Mouse (Mus musculus) olfactory bulb, adult 2 months (tissue): ENCODE data around the gene Tmem256. TPM values are rescaled to one million over a fixed set of nuclear protein-coding genes. Genes with fewer than 3 reads are reported as not detected.

Source experiments
- H3K27ac ChIP-seq: fragments of 200-500 bp; 2 replicates; pipeline ENCODE4 v1.5.1; 2012; ENCODE audit warnings: low read depth, low read length; ENCODE audit not compliant: insufficient read depth
- H3K4me1 ChIP-seq: fragments of 200-500 bp; 2 replicates; pipeline ENCODE4 v1.6.1; 2012; ENCODE audit warnings: low read length; ENCODE audit not compliant: control insufficient read depth, insufficient read depth
- H3K4me3 ChIP-seq: fragments of 200-500 bp; 2 replicates; pipeline ENCODE4 v1.5.1; 2012; ENCODE audit warnings: mild to moderate bottlenecking, low read depth, low read length, moderate library complexity; ENCODE audit not compliant: insufficient read depth
- CTCF ChIP-seq: fragments of 200-500 bp; IDR thresholded peaks from 2 replicates; pipeline ENCODE4 v1.5.1; 2012; ENCODE audit warnings: low read depth, mild to moderate bottlenecking, low read length, moderate library complexity; ENCODE audit not compliant: insufficient read depth
- POLR2A ChIP-seq: fragments of 200-500 bp; IDR thresholded peaks from 2 replicates; pipeline ENCODE4 v1.6.1; 2012; ENCODE audit warnings: mild to moderate bottlenecking, low read depth, low read length, moderate library complexity; ENCODE audit not compliant: insufficient read depth
- WGBS: fragments of 180-500 bp; shearing (Covaris S2); methylation state at CpG from one replicate; pipeline ENCODE4 v1.1.7; 2018; 5-methylcytosine and 5-hydroxymethylcytosine counted together
- polyA plus RNA-seq: library from polyadenylated mRNA; stranded (reverse); fragments of >200 nt; gene quantifications from 2 replicates; pipeline ENCODE4 v1.2.4, GENCODE M21; 2012; ENCODE audit warnings: low replicate concordance; ENCODE audit not compliant: missing spikeins, insufficient read depth, insufficient read length

The Tmem256 gene
- polyA plus RNA-seq, 1 experiment: not detected

- Histone ChIP-seq H3K4me3 (no peak overlapping the region), H3K4me1 (no peaks in the 10 kb centered on the region), H3K27ac (no peak overlapping the region)
- no peak for TF ChIP-seq POLR2A
- TF ChIP-seq CTCF: no peak
- 31% methylated on average over 8 of the region's 8 CpGs for WGBS
Observed at GRCm38 (mm10) chr11:69864138-69864860, 26.0 kb downstream of the Tmem256 start.

DNA sequence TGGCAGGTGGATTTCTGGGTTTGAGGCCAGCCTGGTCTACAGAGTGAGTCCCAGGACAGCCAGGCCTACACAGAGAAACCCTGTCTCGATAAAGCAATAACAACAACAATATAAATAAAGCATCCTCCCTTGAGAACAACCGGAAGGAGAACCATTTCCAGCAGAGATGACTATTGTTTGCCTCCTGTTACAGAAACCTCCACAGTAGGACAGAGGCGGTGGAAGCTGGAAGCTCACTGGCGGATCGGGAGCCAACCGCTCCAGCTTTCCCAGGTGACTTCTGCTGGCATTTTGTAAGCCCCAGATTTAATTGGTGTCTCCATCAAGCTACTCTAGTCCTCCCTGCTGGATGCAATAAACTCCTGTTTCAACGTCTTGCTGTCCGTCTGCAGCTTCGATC is 27.2 kb downstream of the Tmem256 start:
- Histone ChIP-seq H3K4me3 (no peak overlapping the region), H3K27ac (no peak overlapping the region), H3K4me1 (no peaks in the 10 kb centered on the region)
- 81% methylated on average over 9 of the region's 9 CpGs for WGBS
- TF ChIP-seq CTCF (no peak), POLR2A (no peak)

DNA sequence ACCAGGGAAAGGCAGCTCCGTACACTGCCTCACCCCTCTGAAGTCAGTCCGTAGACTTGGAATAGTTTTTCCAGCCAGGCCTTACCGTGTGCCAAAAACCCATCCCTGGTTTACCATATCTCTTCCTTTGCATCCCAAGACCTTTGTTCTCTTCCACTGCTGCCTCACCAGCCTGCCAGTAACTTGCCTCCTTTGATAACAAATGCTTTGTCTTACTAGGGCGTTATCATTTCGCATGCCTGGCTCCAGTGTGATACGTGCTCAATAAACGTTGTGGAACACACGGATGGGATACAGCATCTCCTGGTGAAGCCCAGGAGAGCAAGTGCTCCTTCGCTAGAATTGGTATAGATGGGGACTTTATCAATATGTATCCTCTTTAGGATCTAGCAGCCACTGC is 29.0 kb downstream of the Tmem256 start:
- 72% methylated on average over 9 of the region's 9 CpGs for WGBS
- Histone ChIP-seq H3K4me1 (no peaks in the 10 kb centered on the region), H3K4me3 (no peak overlapping the region), H3K27ac (no peak overlapping the region)
- no peak for TF ChIP-seq CTCF
- TF ChIP-seq POLR2A: no peak

- 95% methylated on average over 2 of the region's 2 CpGs for WGBS
- H3K27ac ChIP-seq: no peak overlapping the region
- TF ChIP-seq CTCF (no peak), POLR2A (no peak)
- H3K4me3 ChIP-seq: no peak overlapping the region
- H3K4me1 ChIP-seq: no peaks in the 10 kb centered on the region
Observed at GRCm38 (mm10) chr11:69870289-69871069, 32.2 kb downstream of the Tmem256 start.

- 91% methylated on average over 7 of the region's 7 CpGs for WGBS
- H3K4me1 ChIP-seq: peaks cover 2% of the 10 kb centered on the region; the same call in 1 of the 2 replicates
- no peak overlapping the region for H3K27ac ChIP-seq
- no peak for TF ChIP-seq CTCF
- no peak for TF ChIP-seq POLR2A
- no peak overlapping the region for H3K4me3 ChIP-seq
Observed at GRCm38 (mm10) chr11:69871822-69872221, 33.5 kb downstream of the Tmem256 start.

- no peak overlapping the region for H3K27ac ChIP-seq
- 66% methylated on average over 4 of the region's 4 CpGs for WGBS
- TF ChIP-seq CTCF (no peak), POLR2A (no peak)
- H3K4me3 ChIP-seq: no peak overlapping the region
- peaks cover 5% of the 10 kb centered on the region; the same call in 1 of the 2 replicates for H3K4me1 ChIP-seq
Observed at GRCm38 (mm10) chr11:69872451-69872850, 34.1 kb downstream of the Tmem256 start.

- peaks cover 18% of the 10 kb centered on the region for H3K4me1 ChIP-seq
- H3K4me3 ChIP-seq: no peak overlapping the region
- no peak for TF ChIP-seq POLR2A
- TF ChIP-seq CTCF: no peak
- H3K27ac ChIP-seq: no peak overlapping the region
- WGBS: 58% methylated on average over 7 of the region's 7 CpGs
Observed at GRCm38 (mm10) chr11:69876186-69876585, 37.9 kb downstream of the Tmem256 start.

GRCm38 (mm10) chr11:69876867-69877266 is 38.6 kb downstream of the Tmem256 start:
- no peak overlapping the region for H3K27ac ChIP-seq
- 1% methylated on average over 12 of the region's 12 CpGs for WGBS
- no peak overlapping the region for H3K4me3 ChIP-seq
- peak; percentile 76 for TF ChIP-seq CTCF
- TF ChIP-seq POLR2A: no peak
- peaks cover 22% of the 10 kb centered on the region for H3K4me1 ChIP-seq

DNA sequence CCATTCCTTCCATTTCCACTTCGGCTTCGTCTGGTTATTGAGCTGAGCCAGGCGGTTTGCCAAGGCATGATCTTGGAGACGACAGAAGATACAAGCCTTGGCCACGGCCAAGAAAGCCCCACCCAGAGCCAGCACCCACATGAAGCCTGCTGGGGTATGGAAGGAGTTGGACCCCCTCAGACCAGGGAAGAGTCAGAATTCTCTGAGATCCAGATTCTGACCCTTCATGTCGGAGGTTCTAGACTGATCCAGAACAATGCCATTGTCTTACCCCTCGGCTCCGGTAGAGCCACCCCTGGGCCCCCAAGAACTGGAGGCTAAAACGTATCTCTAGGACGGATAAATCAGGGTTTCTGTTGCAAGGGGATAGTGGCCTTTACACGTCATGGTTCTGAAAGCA is 39.6 kb downstream of the Tmem256 start, which contains the start of gene Tmem95:
Tmem95 (minus strand) TSS at position 141 of the 400 bp plus-strand sequence.
- TF ChIP-seq POLR2A (no peak), CTCF (no peak)
- Histone ChIP-seq H3K27ac (no peak within 1 kb of the TSS), H3K4me1 (peaks cover 22% of the 10 kb centered on the region), H3K4me3 (no peak within 1 kb of the TSS)
- WGBS: 80% methylated on average over 11 of the region's 11 CpGs
